Mouse (Mus musculus) testis, adult 2 months (tissue): Measurements from ENCODE around the gene Adamts6.

ENCODE experiments used
- CTCF ChIP-seq: fragments of 200-500 bp; IDR thresholded peaks from 2 replicates; pipeline ENCODE4 v1.5.1; 2012; ENCODE audit warnings: low read depth, mild to moderate bottlenecking, inconsistent platforms, low read length, moderate library complexity; ENCODE audit not compliant: control insufficient read depth, insufficient read depth, insufficient replicate concordance
- POLR2A ChIP-seq: fragments of 200-500 bp; IDR thresholded peaks from 2 replicates; pipeline ENCODE4 v1.6.1; 2012; ENCODE audit warnings: low read depth, mild to moderate bottlenecking, inconsistent platforms, low read length, moderate library complexity; ENCODE audit not compliant: control insufficient read depth

- TF ChIP-seq CTCF (no peak), POLR2A (no peak)
Observed at GRCm38 (mm10) chr13:104506165-104506875, 218.7 kb downstream of the Adamts6 start.
